Comparison of ENCODE assay signal across 16 mouse cellular contexts in the genomic region with DNA sequence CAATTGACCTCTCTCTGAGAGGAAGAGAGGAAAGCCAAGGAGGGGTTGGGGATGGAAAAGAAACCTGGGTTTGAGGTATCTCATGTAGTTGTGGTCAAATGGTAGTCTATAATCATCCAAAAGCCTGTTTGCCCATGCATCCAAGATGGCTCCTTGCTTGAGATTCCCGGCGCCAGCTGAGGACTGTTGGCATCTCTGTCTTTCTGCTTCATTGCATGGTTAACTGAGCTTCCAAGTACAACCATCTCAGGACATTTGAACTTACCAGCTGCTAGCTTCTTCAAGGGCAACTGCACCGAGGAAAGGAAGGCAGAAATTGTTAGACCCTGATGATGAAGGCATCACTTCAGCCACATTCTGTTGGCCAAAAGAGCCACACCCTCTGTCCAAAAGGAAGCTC. TPM values are rescaled to one million over a fixed set of nuclear protein-coding genes. Genes with fewer than 3 reads are reported as not detected.
DNase-seq lines count a peak whose midpoint lies in the region; ATAC-seq and TF ChIP-seq lines count a peak whose summit lies in the region.
"Had no signal": no experiment of that assay in that cellular context is flagged by ENCODE, and none has a peak within 500 bp of the region (broad histone marks: within the 10 kb centered on the region; RNA-seq: fewer than 3 reads in every experiment).

No protein-coding gene starts in this region.

- H3K27me3 ChIP-seq in forebrain, embryonic 16.5 days (replicated peaks; ENCODE audit: control insufficient read depth, insufficient read depth, low read length): no peaks in the 10 kb centered on the region
- no peaks in the 10 kb centered on the region for H3K27me3 ChIP-seq in forebrain, embryonic 13.5 days
- H3K27me3 ChIP-seq in hindbrain, postnatal 0 days (ENCODE audit: insufficient read depth, low read length): no peaks in the 10 kb centered on the region
- H3K27me3 ChIP-seq in hindbrain, embryonic 10.5 days (ENCODE audit: insufficient read depth, poor library complexity, severe bottlenecking): no peaks in the 10 kb centered on the region
- no peaks in the 10 kb centered on the region for H3K27me3 ChIP-seq in midbrain, embryonic 14.5 days (ENCODE audit: control insufficient read depth, insufficient read depth, low read length)
- H3K27me3 ChIP-seq in midbrain, embryonic 16.5 days (ENCODE audit: control insufficient read depth, insufficient read depth, low read depth, low read length): no peaks in the 10 kb centered on the region
- H3K27me3 ChIP-seq: embryonic facial prominence, embryonic 13.5 days had no signal

- no peak overlapping the region for H3K9ac ChIP-seq in forebrain, embryonic 16.5 days (replicated peaks; ENCODE audit: low read depth, low read length)
- H3K9ac ChIP-seq in forebrain, embryonic 13.5 days: no peak overlapping the region
- no peak overlapping the region for H3K9ac ChIP-seq in hindbrain, postnatal 0 days (replicated peaks; ENCODE audit: low read length)
- H3K9ac ChIP-seq in midbrain, embryonic 14.5 days (replicated peaks; ENCODE audit: low read length): 0 out of 2 replicates have a peak overlapping the region, but pooled peaks have one; percentile 17
- H3K9ac ChIP-seq in midbrain, embryonic 16.5 days (ENCODE audit: low read depth, low read length): no peak overlapping the region
- H3K9ac ChIP-seq: embryonic facial prominence, embryonic 13.5 days; heart, embryonic 13.5 days; hindbrain, embryonic 14.5 days had no signal

- ATAC-seq in forebrain, embryonic 16.5 days: no peak
- no peak for ATAC-seq in forebrain, embryonic 13.5 days
- ATAC-seq in hindbrain, postnatal 0 days: no peak
- no peak for ATAC-seq in midbrain, embryonic 14.5 days (ENCODE audit: low FRiP score, low TSS enrichment)
- no peak for ATAC-seq in midbrain, embryonic 16.5 days
- ATAC-seq: inflammation-experienced regulatory T-cells, adult 6 months; intestine, postnatal 0 days had no signal

- no peak overlapping the region for H3K4me2 ChIP-seq in forebrain, embryonic 16.5 days (ENCODE audit: low read length)
- H3K4me2 ChIP-seq in forebrain, embryonic 13.5 days: no peak overlapping the region
- no peak overlapping the region for H3K4me2 ChIP-seq in hindbrain, postnatal 0 days (ENCODE audit: low read depth, low read length)
- H3K4me2 ChIP-seq in midbrain, embryonic 14.5 days (ENCODE audit: low read length): no peak overlapping the region
- H3K4me2 ChIP-seq in midbrain, embryonic 16.5 days (ENCODE audit: low read length): no peak overlapping the region
- H3K4me2 ChIP-seq: embryonic facial prominence, embryonic 13.5 days; heart, embryonic 13.5 days; hindbrain, embryonic 14.5 days had no signal

- peaks cover 12% of the 10 kb centered on the region for H3K4me1 ChIP-seq in forebrain, embryonic 16.5 days (replicated peaks; ENCODE audit: control insufficient read depth, insufficient read depth, low read length)
- peaks cover 20% of the 10 kb centered on the region; the same call in 1 of the 2 replicates for H3K4me1 ChIP-seq in forebrain, embryonic 13.5 days
- H3K4me1 ChIP-seq in hindbrain, postnatal 0 days (ENCODE audit: insufficient read depth, low read length): 0 out of 2 replicates have a peak, but pooled peaks cover 8% of the 10 kb centered on the region
- H3K4me1 ChIP-seq in hindbrain, embryonic 10.5 days (replicated peaks): peaks cover 19% of the 10 kb centered on the region
- peaks cover 5% of the 10 kb centered on the region; the same call in 1 of the 2 replicates for H3K4me1 ChIP-seq in midbrain, embryonic 14.5 days (ENCODE audit: control insufficient read depth, insufficient read depth, low read length)
- H3K4me1 ChIP-seq in midbrain, embryonic 16.5 days (ENCODE audit: control insufficient read depth, insufficient read depth, low read length): peaks cover 11% of the 10 kb centered on the region; the same call in 1 of the 2 replicates

- no peaks in the 10 kb centered on the region for H3K36me3 ChIP-seq in forebrain, embryonic 16.5 days (ENCODE audit: control insufficient read depth, insufficient read depth)
- H3K36me3 ChIP-seq in forebrain, embryonic 13.5 days (ENCODE audit: poor library complexity, severe bottlenecking): no peaks in the 10 kb centered on the region
- H3K36me3 ChIP-seq in hindbrain, postnatal 0 days (ENCODE audit: insufficient read depth, low read length): no peaks in the 10 kb centered on the region
- H3K36me3 ChIP-seq in hindbrain, embryonic 10.5 days: no peaks in the 10 kb centered on the region
- no peaks in the 10 kb centered on the region for H3K36me3 ChIP-seq in midbrain, embryonic 14.5 days (ENCODE audit: control insufficient read depth, insufficient read depth, low read length)
- no peaks in the 10 kb centered on the region for H3K36me3 ChIP-seq in midbrain, embryonic 16.5 days (ENCODE audit: control insufficient read depth, insufficient read depth, low read length)
- H3K36me3 ChIP-seq: embryonic facial prominence, embryonic 13.5 days; heart, embryonic 13.5 days had no signal

- H3K9me3 ChIP-seq in forebrain, embryonic 16.5 days (ENCODE audit: control insufficient read depth, low read length): no peaks in the 10 kb centered on the region
- no peaks in the 10 kb centered on the region for H3K9me3 ChIP-seq in forebrain, embryonic 13.5 days (replicated peaks)
- no peaks in the 10 kb centered on the region for H3K9me3 ChIP-seq in hindbrain, postnatal 0 days (ENCODE audit: low read length)
- no peaks in the 10 kb centered on the region for H3K9me3 ChIP-seq in hindbrain, embryonic 10.5 days
- H3K9me3 ChIP-seq in midbrain, embryonic 14.5 days (ENCODE audit: control insufficient read depth, low read length): no peaks in the 10 kb centered on the region
- H3K9me3 ChIP-seq in midbrain, embryonic 16.5 days (replicated peaks; ENCODE audit: control insufficient read depth, low read length, poor library complexity, severe bottlenecking): no peaks in the 10 kb centered on the region
- H3K9me3 ChIP-seq: embryonic facial prominence, embryonic 13.5 days; heart, embryonic 13.5 days had no signal

- H3K4me3 ChIP-seq in forebrain, embryonic 16.5 days (replicated peaks; ENCODE audit: low read length): no peak overlapping the region
- no peak overlapping the region for H3K4me3 ChIP-seq in forebrain, embryonic 13.5 days
- no peak overlapping the region for H3K4me3 ChIP-seq in hindbrain, postnatal 0 days (ENCODE audit: low read length)
- no peak overlapping the region for H3K4me3 ChIP-seq in hindbrain, embryonic 10.5 days
- no peak overlapping the region for H3K4me3 ChIP-seq in midbrain, embryonic 14.5 days (replicated peaks; ENCODE audit: low read depth, low read length)
- no peak overlapping the region for H3K4me3 ChIP-seq in midbrain, embryonic 16.5 days (ENCODE audit: low read depth, low read length)
- H3K4me3 ChIP-seq: embryonic facial prominence, embryonic 13.5 days; gastrocnemius, adult 2 months; heart, embryonic 13.5 days had no signal

- H3K27ac ChIP-seq in forebrain, embryonic 16.5 days (ENCODE audit: low read length): peak overlapping the region; percentile 29; the same call in 1 of the 2 replicates
- no peak overlapping the region for H3K27ac ChIP-seq in forebrain, embryonic 13.5 days
- H3K27ac ChIP-seq in hindbrain, postnatal 0 days: 0 out of 2 replicates have a peak overlapping the region, but pooled peaks have one; percentile 42
- H3K27ac ChIP-seq in hindbrain, embryonic 10.5 days: no peak overlapping the region
- no peak overlapping the region for H3K27ac ChIP-seq in midbrain, embryonic 14.5 days (replicated peaks; ENCODE audit: low read depth, low read length)
- H3K27ac ChIP-seq in midbrain, embryonic 16.5 days (ENCODE audit: low read length): no peak overlapping the region
- H3K27ac ChIP-seq: embryonic facial prominence, embryonic 13.5 days; gastrocnemius, adult 2 months; heart, embryonic 13.5 days; hindbrain, embryonic 14.5 days had no signal

- no peak for TF ChIP-seq CTCF in hindbrain, postnatal 0 days (IDR thresholded peaks at IDR 0.05; ENCODE audit: low read depth)

- WGBS in forebrain, embryonic 16.5 days: 79% methylated on average over 3 of the region's 3 CpGs
- WGBS in forebrain, embryonic 13.5 days: 84% methylated on average over 3 of the region's 3 CpGs
- WGBS in hindbrain, postnatal 0 days: 63% methylated on average over 3 of the region's 3 CpGs
- WGBS in hindbrain, embryonic 10.5 days: 91% methylated on average over 3 of the region's 3 CpGs
- WGBS in midbrain, embryonic 14.5 days: 87% methylated on average over 3 of the region's 3 CpGs
- WGBS in midbrain, embryonic 16.5 days: 82% methylated on average over 3 of the region's 3 CpGs

- peak; percentile 32 for DNase-seq in hindbrain, postnatal 0 days (ENCODE audit: low spot score)
- DNase-seq in hindbrain, embryonic 10.5 days (ENCODE audit: low spot score): no peak
- no peak for DNase-seq in midbrain, embryonic 14.5 days
- DNase-seq: adrenal gland, adult 2 months; adrenal gland, postnatal 25 days; gastrocnemius, adult 2 months; gastrocnemius, postnatal 25 days; heart, postnatal 4 days had no signal

RNA-seq across cellular contexts. Expression of gene Dact1, which starts 54.8 kb away (rescaled TPM):
- 31.1 and 31.4 TPM in 2 replicates for polyA plus RNA-seq in forebrain, embryonic 16.5 days (2015; fragmentation: Nextera tagmentation; extraction: Ambion mirVana)
- polyA plus RNA-seq in forebrain, embryonic 13.5 days (2015; fragmentation: Nextera tagmentation; extraction: Ambion mirVana): 22.4 and 26.0 TPM in 2 replicates
- 40.8 and 54.3 TPM in 2 replicates for total RNA-seq in hindbrain, postnatal 0 days (2014; rRNA removed)
- 11.2 and 12.7 TPM in 2 replicates for polyA plus RNA-seq in hindbrain, postnatal 0 days (2015; fragmentation: Nextera tagmentation; extraction: Ambion mirVana)
- 12.2 and 15.2 TPM in 2 replicates for polyA plus RNA-seq in hindbrain, embryonic 10.5 days (2016; fragmentation: Nextera tagmentation; extraction: Ambion mirVana)
- polyA plus RNA-seq in midbrain, embryonic 14.5 days (2014; fragmentation: Nextera tagmentation; extraction: Ambion mirVana): 34.6 and 35.8 TPM in 2 replicates
- 25.1 and 25.3 TPM in 2 replicates for polyA plus RNA-seq in midbrain, embryonic 16.5 days (2015; fragmentation: Nextera tagmentation; extraction: Ambion mirVana)
- polyA plus RNA-seq: inflammation-experienced regulatory T-cells, adult 6 months had no signal

Comparison
In these comparisons a context has a peak if more than half of its experiments do, and no peak if none do; other contexts are left out.
1. H3K27ac ChIP-seq: peak in forebrain, embryonic 16.5 days (single experiment) and hindbrain, postnatal 0 days (single experiment); none in forebrain, embryonic 13.5 days (single experiment), hindbrain, embryonic 10.5 days (single experiment), midbrain, embryonic 14.5 days (single experiment) and midbrain, embryonic 16.5 days (single experiment).